Mouse (Mus musculus) kidney, adult 2 months (tissue): ENCODE results near the gene Cd300lg.

Source experiments
- CTCF ChIP-seq: fragments of 200-500 bp; conservative IDR thresholded peaks from 2 replicates; pipeline ENCODE4 v1.5.1; 2011; ENCODE audit warnings: low read depth, mild to moderate bottlenecking, control low read depth, low read length, moderate library complexity, mixed read lengths; ENCODE audit not compliant: insufficient read depth, insufficient read length
- POLR2A ChIP-seq: fragments of 200-500 bp; IDR thresholded peaks from one replicate; pipeline ENCODE4 v1.6.1; 2011; ENCODE audit warnings: low read depth, low read length, control low read depth

GRCm38 (mm10) chr11:102042971-102043370, 1.7 kb downstream of the Cd300lg start:
- TF ChIP-seq CTCF (no peak), POLR2A (no peak)
